ENCODE assay signal across 7 mouse cellular contexts in the genomic region with DNA sequence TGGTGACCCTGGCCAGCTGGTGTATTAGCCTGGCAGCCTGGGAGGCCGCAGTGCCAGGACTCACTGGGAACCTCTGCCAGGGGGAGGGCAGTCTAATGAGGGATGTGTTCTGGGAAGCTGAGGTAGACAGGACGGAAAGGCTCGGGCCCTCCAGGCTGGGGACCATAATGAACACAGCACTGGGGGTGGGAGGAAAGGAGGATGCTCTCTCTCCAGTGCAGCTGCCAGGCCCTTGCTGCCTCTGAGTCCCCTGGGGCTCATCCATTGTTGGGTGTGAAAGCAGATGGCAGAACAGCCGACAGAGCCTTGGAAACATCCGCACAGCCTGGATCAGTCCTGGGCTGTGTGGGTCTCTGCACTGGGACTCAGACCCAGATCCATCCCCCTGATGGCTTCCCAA. TPM values are rescaled to one million over a fixed set of nuclear protein-coding genes. Genes with fewer than 3 reads are reported as not detected.
A peak's percentile ranks its signal among the peaks of the same experiment; 100 is the strongest.
DNase-seq lines count a peak whose midpoint lies in the region.

No protein-coding gene starts in this region.

- peaks cover 48% of the 10 kb centered on the region for H3K4me1 ChIP-seq in heart, embryonic 10.5 days

- H3K27ac ChIP-seq in heart, embryonic 10.5 days, result 0 out of 2 replicates have a peak overlapping the region, but pooled peaks have one; percentile 38

- 62% methylated on average over 5 of the region's 5 CpGs for WGBS in heart, embryonic 10.5 days

- intact Hi-C loops in left cerebral cortex, postnatal 4 days (cut with DNase I), result no loop called here

- H3K4me3 ChIP-seq in heart, embryonic 10.5 days, result no peak overlapping the region

- DNase-seq in left cerebral cortex, postnatal 4 days, result peak; percentile 77
- DNase-seq in left cerebral cortex, adult 18-20 months (ENCODE audit: low spot score in 2 of 2), result no peak
- peak; percentile 64 for DNase-seq in cerebellum, adult 9-11 months
- DNase-seq in heart, embryonic 10.5 days (ENCODE audit: low spot score), result no peak
- peak; percentile 72 for DNase-seq in kidney, postnatal 10 days
- no peak for DNase-seq in thymus, postnatal 14 days
- no peak for DNase-seq in frontal cortex, postnatal 14 days (ENCODE audit: low spot score in 2 of 2)

- peaks cover 19% of the 10 kb centered on the region for H3K27me3 ChIP-seq in heart, embryonic 10.5 days (ENCODE audit: insufficient read depth, poor library complexity, severe bottlenecking)

- no peaks in the 10 kb centered on the region for H3K9me3 ChIP-seq in heart, embryonic 10.5 days

- H3K36me3 ChIP-seq in heart, embryonic 10.5 days, result no peaks in the 10 kb centered on the region

RNA-seq across cellular contexts. Expression of a gene that starts 2.2 kb away (rescaled TPM):
- total RNA-seq in left cerebral cortex, postnatal 4 days (2021), result 10 to 100 TPM; 29.0 to 31.4 TPM
- 10 to 100 TPM; 57.3 to 58.8 TPM for total RNA-seq in left cerebral cortex, adult 18-20 months (2021)
- 8.3 and 10.3 TPM in 2 replicates for polyA plus RNA-seq in heart, embryonic 10.5 days (2016; fragmentation: Nextera tagmentation; extraction: Ambion mirVana)

RNA-seq across cellular contexts. Expression of a gene that starts 26.1 kb away (rescaled TPM):
- 10 to 100 TPM; 17.9 to 19.3 TPM for total RNA-seq in left cerebral cortex, postnatal 4 days (2021)
- total RNA-seq in left cerebral cortex, adult 18-20 months (2021), result 10 to 100 TPM; 34.4 to 35.0 TPM
- polyA plus RNA-seq in heart, embryonic 10.5 days (2016; fragmentation: Nextera tagmentation; extraction: Ambion mirVana), result 9.5 and 11.6 TPM in 2 replicates

Comparison
In these comparisons a context has a peak if more than half of its experiments do, and no peak if none do; other contexts are left out.
1. DNase-seq: peak in left cerebral cortex, postnatal 4 days (single experiment), cerebellum, adult 9-11 months (single experiment) and kidney, postnatal 10 days (single experiment); none in left cerebral cortex, adult 18-20 months (0 of 2), heart, embryonic 10.5 days (single experiment), thymus, postnatal 14 days (single experiment) and frontal cortex, postnatal 14 days (0 of 2).